Mouse (Mus musculus) urinary bladder, adult 2 months (tissue): ENCODE measurements around the gene Amn1. TPM values are rescaled to one million over a fixed set of nuclear protein-coding genes. Genes with fewer than 3 reads are reported as not detected.

Experiments used
- DNase-seq: peaks from one replicate; pipeline ENCODE4 v3.0.0; 2022; ENCODE audit warnings: low spot score
- polyA plus RNA-seq: library from polyadenylated mRNA; depleted of rRNA; stranded (reverse); fragments of >200 nt; gene quantifications from 2 replicates; pipeline ENCODE4 v1.2.3, GENCODE M21; 2012; rRNA removed

Amn1 gene
- polyA plus RNA-seq, 1 experiment = 18.2 TPM

DNA sequence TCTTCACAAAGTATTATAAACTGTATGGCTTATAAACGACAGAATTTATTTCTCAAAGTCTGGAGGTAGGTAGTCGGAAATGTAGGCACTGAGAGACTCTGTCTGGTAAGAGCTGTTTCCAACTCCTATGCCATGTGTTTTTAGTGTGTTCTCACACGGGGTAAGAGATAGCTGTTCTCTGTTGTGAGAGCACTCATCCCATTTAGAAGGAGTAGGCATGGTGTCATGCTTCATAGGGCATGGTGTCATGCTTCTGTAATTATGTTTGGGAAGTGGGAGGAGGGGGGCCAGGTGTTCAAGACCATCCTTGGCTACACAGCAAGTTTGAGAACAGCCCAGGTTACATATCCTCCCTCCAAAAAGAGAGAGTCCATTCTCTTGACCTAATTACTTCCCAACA is 80.9 kb downstream of the Amn1 start:
- no peak for DNase-seq

Other genes with a start within 250 kb of the Amn1 start
- 17.8 and 20.9 TPM in 2 replicates for gene Sinhcaf, start 242.2 kb downstream of the Amn1 start, polyA plus RNA-seq
- gene Dennd5b, start 87.0 kb downstream of the Amn1 start, polyA plus RNA-seq = 5.1 and 6.7 TPM in 2 replicates
- gene Gm10203, start 58.5 kb downstream of the Amn1 start, polyA plus RNA-seq = not detected in 2 replicates
- gene Etfbkmt, start 48.9 kb downstream of the Amn1 start, polyA plus RNA-seq = 54.1 and 67.1 TPM in 2 replicates
- 13.8 and 17.1 TPM in 2 replicates for gene Resf1, start 120.7 kb upstream of the Amn1 start, polyA plus RNA-seq
- 4.7 and 6.4 TPM in 2 replicates for gene Bicd1, start 220.2 kb upstream of the Amn1 start, polyA plus RNA-seq